Comparison of ENCODE assay signal across 9 mouse cellular contexts in genomic region chr11:98766816-98767215, GRCm38 (mm10). TPM values are rescaled to one million over a fixed set of nuclear protein-coding genes. Genes with fewer than 3 reads are reported as not detected.
A peak's percentile ranks its signal among the peaks of the same experiment; 100 is the strongest.
DNase-seq lines count a peak whose midpoint lies in the region; ATAC-seq and TF ChIP-seq lines count a peak whose summit lies in the region.
"Had no signal": no experiment of that assay in that cellular context is flagged by ENCODE, and none has a peak within 500 bp of the region (broad histone marks: within the 10 kb centered on the region; RNA-seq: fewer than 3 reads in every experiment).

No protein-coding gene starts in this region.

- TF ChIP-seq CTCF in layer of hippocampus, adult 2 months (conservative IDR thresholded peaks at IDR 0.05) = no peak

- no peaks in the 10 kb centered on the region for H3K9me3 ChIP-seq in forebrain, embryonic 12.5 days
- H3K9me3 ChIP-seq in hindbrain, embryonic 10.5 days = no peaks in the 10 kb centered on the region
- no peaks in the 10 kb centered on the region for H3K9me3 ChIP-seq in midbrain, embryonic 14.5 days (ENCODE audit: control insufficient read depth, low read length)
- H3K9me3 ChIP-seq: limb, embryonic 13.5 days had no signal

- no peaks in the 10 kb centered on the region for H3K27me3 ChIP-seq in forebrain, embryonic 12.5 days
- H3K27me3 ChIP-seq in hindbrain, embryonic 10.5 days (ENCODE audit: insufficient read depth, poor library complexity, severe bottlenecking) = no peaks in the 10 kb centered on the region
- no peaks in the 10 kb centered on the region for H3K27me3 ChIP-seq in midbrain, embryonic 14.5 days (ENCODE audit: control insufficient read depth, insufficient read depth, low read length)
- H3K27me3 ChIP-seq: limb, embryonic 13.5 days had no signal

- H3K36me3 ChIP-seq in forebrain, embryonic 12.5 days (replicated peaks) = peaks cover 64% of the 10 kb centered on the region
- H3K36me3 ChIP-seq in hindbrain, embryonic 10.5 days = peaks cover 77% of the 10 kb centered on the region
- peaks cover 69% of the 10 kb centered on the region for H3K36me3 ChIP-seq in midbrain, embryonic 14.5 days (ENCODE audit: control insufficient read depth, insufficient read depth, low read length)

- H3K27ac ChIP-seq in layer of hippocampus, adult 2 months = peak overlapping the region; percentile 73; the same call in 1 of the 2 replicates
- H3K27ac ChIP-seq in forebrain, embryonic 12.5 days = peak overlapping the region; percentile 57
- H3K27ac ChIP-seq in hindbrain, embryonic 10.5 days = peak overlapping the region; percentile 84
- peak overlapping the region; percentile 68 for H3K27ac ChIP-seq in midbrain, embryonic 14.5 days (replicated peaks; ENCODE audit: low read depth, low read length)
- H3K27ac ChIP-seq: limb, embryonic 13.5 days had no signal

- ATAC-seq in forebrain, embryonic 12.5 days (ENCODE audit: low FRiP score) = peak; percentile 36
- peak; percentile 22; the same call in 1 of the 2 replicates for ATAC-seq in midbrain, embryonic 14.5 days (ENCODE audit: low FRiP score, low TSS enrichment)

- no peak for DNase-seq in layer of hippocampus, adult 2 months (ENCODE audit: low spot score in 2 of 2)
- DNase-seq in layer of hippocampus, postnatal 14 days (ENCODE audit: low spot score in 2 of 2) = no peak
- DNase-seq in hindbrain, embryonic 10.5 days (ENCODE audit: low spot score) = no peak
- DNase-seq in midbrain, embryonic 14.5 days = no peak
- no peak for DNase-seq in urinary bladder, postnatal 4 days (ENCODE audit: low spot score in 2 of 2)
- DNase-seq in frontal cortex, postnatal 10 days (ENCODE audit: low spot score in 2 of 2) = no peak
- no peak for DNase-seq in layer of hippocampus, adult 18-20 months (ENCODE audit: low spot score in 2 of 2)

- peak overlapping the region; percentile 47 for H3K4me2 ChIP-seq in forebrain, embryonic 12.5 days
- no peak overlapping the region for H3K4me2 ChIP-seq in midbrain, embryonic 14.5 days (ENCODE audit: low read length)

- H3K4me3 ChIP-seq in layer of hippocampus, adult 2 months = no peak overlapping the region
- no peak overlapping the region for H3K4me3 ChIP-seq in forebrain, embryonic 12.5 days (replicated peaks)
- peak overlapping the region; percentile 43; the same call in 1 of the 2 replicates for H3K4me3 ChIP-seq in hindbrain, embryonic 10.5 days
- H3K4me3 ChIP-seq in midbrain, embryonic 14.5 days (replicated peaks; ENCODE audit: low read depth, low read length) = no peak overlapping the region
- H3K4me3 ChIP-seq: limb, embryonic 13.5 days had no signal

- H3K4me1 ChIP-seq in forebrain, embryonic 12.5 days = peaks cover 41% of the 10 kb centered on the region
- H3K4me1 ChIP-seq in hindbrain, embryonic 10.5 days (replicated peaks) = peaks cover 53% of the 10 kb centered on the region
- peaks cover 31% of the 10 kb centered on the region for H3K4me1 ChIP-seq in midbrain, embryonic 14.5 days (ENCODE audit: control insufficient read depth, insufficient read depth, low read length)

- WGBS in forebrain, embryonic 12.5 days = 60% methylated on average over 5 of the region's 5 CpGs
- WGBS in hindbrain, embryonic 10.5 days = 63% methylated on average over 5 of the region's 5 CpGs
- 45% methylated on average over 5 of the region's 5 CpGs for WGBS in midbrain, embryonic 14.5 days

- H3K9ac ChIP-seq in forebrain, embryonic 12.5 days = peak overlapping the region; percentile 45; the same call in 1 of the 2 replicates
- H3K9ac ChIP-seq in midbrain, embryonic 14.5 days (replicated peaks; ENCODE audit: low read length) = peak overlapping the region; percentile 14; the same call in 1 of the 2 replicates
- H3K9ac ChIP-seq: limb, embryonic 13.5 days had no signal

RNA-seq across cellular contexts. Expression of gene Nr1d1, which starts 8.3 kb away (rescaled TPM):
- total RNA-seq in layer of hippocampus, adult 2 months (2021) = 10 to 100 TPM; 93.2 to 94.0 TPM
- total RNA-seq in layer of hippocampus, postnatal 14 days (2021) = 10 to 100 TPM; 53.3 to 65.3 TPM
- polyA plus RNA-seq in forebrain, embryonic 12.5 days (2016; fragmentation: Nextera tagmentation; extraction: Ambion mirVana) = 2.1 and 2.2 TPM in 2 replicates
- polyA plus RNA-seq in hindbrain, embryonic 10.5 days (2016; fragmentation: Nextera tagmentation; extraction: Ambion mirVana) = 1.2 and 1.5 TPM in 2 replicates
- 3.0 TPM in 2 replicates for polyA plus RNA-seq in midbrain, embryonic 14.5 days (2014; fragmentation: Nextera tagmentation; extraction: Ambion mirVana)
- 10 to 100 TPM; 66.6 to 84.3 TPM for total RNA-seq in layer of hippocampus, adult 18-20 months (2021)

RNA-seq across cellular contexts. Expression of gene Thra, which starts 26.4 kb away (rescaled TPM):
- total RNA-seq in layer of hippocampus, adult 2 months (2021) = 1,000 to 10,000 TPM in 1 of 2 experiments, 100 to 1,000 TPM in 1; 996 to 1,082 TPM
- total RNA-seq in layer of hippocampus, postnatal 14 days (2021) = 1,000 to 10,000 TPM; 1,264 to 1,291 TPM
- polyA plus RNA-seq in forebrain, embryonic 12.5 days (2016; fragmentation: Nextera tagmentation; extraction: Ambion mirVana) = 53.4 and 59.8 TPM in 2 replicates
- polyA plus RNA-seq in hindbrain, embryonic 10.5 days (2016; fragmentation: Nextera tagmentation; extraction: Ambion mirVana) = 12.8 and 22.2 TPM in 2 replicates
- 175 and 194 TPM in 2 replicates for polyA plus RNA-seq in midbrain, embryonic 14.5 days (2014; fragmentation: Nextera tagmentation; extraction: Ambion mirVana)
- 1,000 to 10,000 TPM; 1,110 to 1,111 TPM for total RNA-seq in layer of hippocampus, adult 18-20 months (2021)

RNA-seq across cellular contexts. Expression of gene Msl1, which starts 28.5 kb away (rescaled TPM):
- total RNA-seq in layer of hippocampus, adult 2 months (2021) = 100 to 1,000 TPM; 168 to 178 TPM
- 100 to 1,000 TPM; 149 to 161 TPM for total RNA-seq in layer of hippocampus, postnatal 14 days (2021)
- polyA plus RNA-seq in forebrain, embryonic 12.5 days (2016; fragmentation: Nextera tagmentation; extraction: Ambion mirVana) = 39.3 and 39.9 TPM in 2 replicates
- polyA plus RNA-seq in hindbrain, embryonic 10.5 days (2016; fragmentation: Nextera tagmentation; extraction: Ambion mirVana) = 24.4 and 25.2 TPM in 2 replicates
- 25.0 and 35.9 TPM in 2 replicates for polyA plus RNA-seq in midbrain, embryonic 14.5 days (2014; fragmentation: Nextera tagmentation; extraction: Ambion mirVana)
- total RNA-seq in layer of hippocampus, adult 18-20 months (2021) = 100 to 1,000 TPM; 178 to 183 TPM

RNA-seq across cellular contexts. Expression of gene Med24, which starts 37.6 kb away (rescaled TPM):
- 100 to 1,000 TPM; 146 to 148 TPM for total RNA-seq in layer of hippocampus, adult 2 months (2021)
- 100 to 1,000 TPM; 109 to 110 TPM for total RNA-seq in layer of hippocampus, postnatal 14 days (2021)
- 88.1 and 95.0 TPM in 2 replicates for polyA plus RNA-seq in forebrain, embryonic 12.5 days (2016; fragmentation: Nextera tagmentation; extraction: Ambion mirVana)
- 76.9 and 83.6 TPM in 2 replicates for polyA plus RNA-seq in hindbrain, embryonic 10.5 days (2016; fragmentation: Nextera tagmentation; extraction: Ambion mirVana)
- polyA plus RNA-seq in midbrain, embryonic 14.5 days (2014; fragmentation: Nextera tagmentation; extraction: Ambion mirVana) = 65.7 and 81.1 TPM in 2 replicates
- total RNA-seq in layer of hippocampus, adult 18-20 months (2021) = 100 to 1,000 TPM; 126 TPM

RNA-seq across cellular contexts. Expression of gene Casc3, which starts 37.9 kb away (rescaled TPM):
- total RNA-seq in layer of hippocampus, adult 2 months (2021) = 10 to 100 TPM; 61.0 to 62.1 TPM
- total RNA-seq in layer of hippocampus, postnatal 14 days (2021) = 10 to 100 TPM; 56.7 to 59.7 TPM
- polyA plus RNA-seq in forebrain, embryonic 12.5 days (2016; fragmentation: Nextera tagmentation; extraction: Ambion mirVana) = 63.2 and 67.4 TPM in 2 replicates
- polyA plus RNA-seq in hindbrain, embryonic 10.5 days (2016; fragmentation: Nextera tagmentation; extraction: Ambion mirVana) = 49.5 and 55.9 TPM in 2 replicates
- polyA plus RNA-seq in midbrain, embryonic 14.5 days (2014; fragmentation: Nextera tagmentation; extraction: Ambion mirVana) = 46.6 and 57.3 TPM in 2 replicates
- 10 to 100 TPM; 57.0 to 58.4 TPM for total RNA-seq in layer of hippocampus, adult 18-20 months (2021)
